10 mouse cellular contexts compared by ENCODE assay signal in genomic region chr7:19768251-19768650, GRCm38 (mm10). TPM values are rescaled to one million over a fixed set of nuclear protein-coding genes. Genes with fewer than 3 reads are reported as not detected.
DNase-seq lines count a peak whose midpoint lies in the region; ATAC-seq and TF ChIP-seq lines count a peak whose summit lies in the region.
"Had no signal": no experiment of that assay in that cellular context is flagged by ENCODE, and none has a peak within 500 bp of the region (broad histone marks: within the 10 kb centered on the region; RNA-seq: fewer than 3 reads in every experiment).

No protein-coding gene starts in this region.

- no peak for TF ChIP-seq POLR2A in kidney, adult 2 months (IDR thresholded peaks at IDR 0.05; ENCODE audit: low read depth, low read length)

- no peak overlapping the region; the same call in 1 of the 2 replicates for H3K9ac ChIP-seq in embryonic facial prominence, embryonic 15.5 days
- H3K9ac ChIP-seq in kidney, embryonic 16.5 days (replicated peaks; ENCODE audit: low read length), result peak overlapping the region; percentile 90
- no peak overlapping the region for H3K9ac ChIP-seq in stomach, embryonic 15.5 days
- H3K9ac ChIP-seq in hindbrain, embryonic 13.5 days, result no peak overlapping the region

- H3K27me3 ChIP-seq in kidney, adult 2 months (replicated peaks; ENCODE audit: control insufficient read depth, insufficient read depth, low read length), result no peaks in the 10 kb centered on the region
- H3K27me3 ChIP-seq in embryonic facial prominence, embryonic 15.5 days, result no peaks in the 10 kb centered on the region
- H3K27me3 ChIP-seq in kidney, embryonic 16.5 days (ENCODE audit: insufficient read depth, low read length), result no peaks in the 10 kb centered on the region
- H3K27me3 ChIP-seq in stomach, embryonic 15.5 days (replicated peaks), result no peaks in the 10 kb centered on the region
- H3K27me3 ChIP-seq in hindbrain, embryonic 13.5 days, result peaks cover 42% of the 10 kb centered on the region

- H3K4me1 ChIP-seq in kidney, adult 2 months (ENCODE audit: control insufficient read depth, insufficient read depth, low read length), result peaks cover 7% of the 10 kb centered on the region; the same call in 1 of the 2 replicates
- peaks cover 29% of the 10 kb centered on the region for H3K4me1 ChIP-seq in embryonic facial prominence, embryonic 15.5 days
- H3K4me1 ChIP-seq in kidney, embryonic 16.5 days (ENCODE audit: insufficient read depth, low read length), result peaks cover 39% of the 10 kb centered on the region
- H3K4me1 ChIP-seq in stomach, embryonic 15.5 days, result peaks cover 30% of the 10 kb centered on the region
- H3K4me1 ChIP-seq in hindbrain, embryonic 13.5 days (replicated peaks), result peaks cover 19% of the 10 kb centered on the region

- no peaks in the 10 kb centered on the region for H3K36me3 ChIP-seq in kidney, adult 2 months (ENCODE audit: control insufficient read depth, insufficient read depth, low read length)
- H3K36me3 ChIP-seq in embryonic facial prominence, embryonic 15.5 days, result peaks cover 21% of the 10 kb centered on the region
- peaks cover 39% of the 10 kb centered on the region for H3K36me3 ChIP-seq in kidney, embryonic 16.5 days (ENCODE audit: insufficient read depth, low read length)
- H3K36me3 ChIP-seq in stomach, embryonic 15.5 days, result peaks cover 15% of the 10 kb centered on the region; the same call in 1 of the 2 replicates
- H3K36me3 ChIP-seq in hindbrain, embryonic 13.5 days, result no peaks in the 10 kb centered on the region

- no peak for TF ChIP-seq CTCF in kidney, adult 2 months (conservative IDR thresholded peaks at IDR 0.05; ENCODE audit: insufficient read depth, insufficient read length, low read depth, low read length)

- H3K4me2 ChIP-seq in embryonic facial prominence, embryonic 15.5 days (replicated peaks), result peak overlapping the region; percentile 65
- H3K4me2 ChIP-seq in kidney, embryonic 16.5 days (replicated peaks; ENCODE audit: low read depth, low read length), result peak overlapping the region; percentile 92
- H3K4me2 ChIP-seq in stomach, embryonic 15.5 days, result peak overlapping the region; percentile 89
- no peak overlapping the region for H3K4me2 ChIP-seq in hindbrain, embryonic 13.5 days

- H3K9me3 ChIP-seq in embryonic facial prominence, embryonic 15.5 days (replicated peaks), result no peaks in the 10 kb centered on the region
- H3K9me3 ChIP-seq in kidney, embryonic 16.5 days (ENCODE audit: low read length), result no peaks in the 10 kb centered on the region
- no peaks in the 10 kb centered on the region for H3K9me3 ChIP-seq in stomach, embryonic 15.5 days
- no peaks in the 10 kb centered on the region for H3K9me3 ChIP-seq in hindbrain, embryonic 13.5 days

- peak overlapping the region; percentile 75 for H3K4me3 ChIP-seq in kidney, adult 2 months (ENCODE audit: insufficient read depth, low read depth, low read length)
- H3K4me3 ChIP-seq in embryonic facial prominence, embryonic 15.5 days (replicated peaks), result peak overlapping the region; percentile 46
- H3K4me3 ChIP-seq in kidney, embryonic 16.5 days (ENCODE audit: low read length), result peak overlapping the region; percentile 76
- peak overlapping the region; percentile 49 for H3K4me3 ChIP-seq in stomach, embryonic 15.5 days (replicated peaks)
- no peak overlapping the region for H3K4me3 ChIP-seq in hindbrain, embryonic 13.5 days

- ATAC-seq in embryonic facial prominence, embryonic 15.5 days (ENCODE audit: insufficient number of reproducible peaks, low FRiP score, low TSS enrichment, low read depth), result no peak
- peak; percentile 10 for ATAC-seq in kidney, embryonic 16.5 days (ENCODE audit: low FRiP score, low TSS enrichment)
- ATAC-seq in stomach, embryonic 15.5 days (ENCODE audit: insufficient read depth, low FRiP score, low read depth), result no peak
- no peak for ATAC-seq in megakaryocyte, adult 5-6 weeks (ENCODE audit: poor library complexity, severe bottlenecking)
- no peak for ATAC-seq in hindbrain, embryonic 13.5 days (ENCODE audit: low FRiP score)

- peak; percentile 55 for DNase-seq in kidney, adult 2 months
- DNase-seq in kidney, adult 9 months, result no peak
- DNase-seq: adrenal gland, postnatal 36 days; cerebellum, adult 2 months; spleen, adult 18-20 months had no signal

- peak overlapping the region; percentile 70 for H3K27ac ChIP-seq in kidney, adult 2 months (ENCODE audit: insufficient read depth, low read depth, low read length)
- no peak overlapping the region for H3K27ac ChIP-seq in embryonic facial prominence, embryonic 15.5 days (replicated peaks)
- peak overlapping the region; percentile 96 for H3K27ac ChIP-seq in kidney, embryonic 16.5 days (ENCODE audit: low read length)
- no peak overlapping the region for H3K27ac ChIP-seq in stomach, embryonic 15.5 days
- H3K27ac ChIP-seq in hindbrain, embryonic 13.5 days, result no peak overlapping the region

- WGBS in kidney, adult 2 months, result 47% methylated on average over 14 of the region's 14 CpGs
- 54% methylated on average over 14 of the region's 14 CpGs for WGBS in embryonic facial prominence, embryonic 15.5 days
- WGBS in kidney, embryonic 16.5 days, result 31% methylated on average over 14 of the region's 14 CpGs
- 59% methylated on average over 14 of the region's 14 CpGs for WGBS in stomach, embryonic 15.5 days
- 68% methylated on average over 14 of the region's 14 CpGs for WGBS in hindbrain, embryonic 13.5 days

RNA-seq across cellular contexts. Expression of gene Bcam, which starts 2.6 kb away (rescaled TPM):
- polyA plus RNA-seq in kidney, adult 2 months (2012; rRNA removed), result 237 and 272 TPM in 2 replicates
- 158 and 163 TPM in 2 replicates for polyA plus RNA-seq in embryonic facial prominence, embryonic 15.5 days (2015; fragmentation: Nextera tagmentation; extraction: Ambion mirVana)
- polyA plus RNA-seq in kidney, embryonic 16.5 days (2015; fragmentation: Nextera tagmentation; extraction: Ambion mirVana), result 280 and 309 TPM in 2 replicates
- 129 and 151 TPM in 2 replicates for polyA plus RNA-seq in stomach, embryonic 15.5 days (2015; fragmentation: Nextera tagmentation; extraction: Ambion mirVana)
- total RNA-seq in megakaryocyte, adult 5-6 weeks (2015), result not detected in 2 replicates
- 0.29 TPM in 1 of 2 replicates, not detected in the other for total RNA-seq in megakaryocyte, adult 5-6 weeks (2017)
- polyA plus RNA-seq in hindbrain, embryonic 13.5 days (2015; fragmentation: Nextera tagmentation; extraction: Ambion mirVana), result 8.1 and 10.7 TPM in 2 replicates

RNA-seq across cellular contexts. Expression of gene Nectin2, which starts 18.0 kb away (rescaled TPM):
- polyA plus RNA-seq in kidney, adult 2 months (2012; rRNA removed), result 44.5 and 47.7 TPM in 2 replicates
- polyA plus RNA-seq in embryonic facial prominence, embryonic 15.5 days (2015; fragmentation: Nextera tagmentation; extraction: Ambion mirVana), result 79.6 and 86.6 TPM in 2 replicates
- polyA plus RNA-seq in kidney, embryonic 16.5 days (2015; fragmentation: Nextera tagmentation; extraction: Ambion mirVana), result 150 and 157 TPM in 2 replicates
- 129 and 136 TPM in 2 replicates for polyA plus RNA-seq in stomach, embryonic 15.5 days (2015; fragmentation: Nextera tagmentation; extraction: Ambion mirVana)
- 0.51 and 0.78 TPM in 2 replicates for total RNA-seq in megakaryocyte, adult 5-6 weeks (2015)
- total RNA-seq in megakaryocyte, adult 5-6 weeks (2017), result 0.37 and 0.66 TPM in 2 replicates
- polyA plus RNA-seq in hindbrain, embryonic 13.5 days (2015; fragmentation: Nextera tagmentation; extraction: Ambion mirVana), result 49.1 and 49.8 TPM in 2 replicates

RNA-seq across cellular contexts. Expression of gene Cblc, which starts 28.4 kb away (rescaled TPM):
- polyA plus RNA-seq in kidney, adult 2 months (2012; rRNA removed), result 24.4 and 32.6 TPM in 2 replicates
- polyA plus RNA-seq in embryonic facial prominence, embryonic 15.5 days (2015; fragmentation: Nextera tagmentation; extraction: Ambion mirVana), result 13.2 and 17.2 TPM in 2 replicates
- 9.4 and 12.2 TPM in 2 replicates for polyA plus RNA-seq in kidney, embryonic 16.5 days (2015; fragmentation: Nextera tagmentation; extraction: Ambion mirVana)
- polyA plus RNA-seq in stomach, embryonic 15.5 days (2015; fragmentation: Nextera tagmentation; extraction: Ambion mirVana), result 24.3 and 24.6 TPM in 2 replicates
- not detected in 2 replicates for total RNA-seq in megakaryocyte, adult 5-6 weeks (2015)
- not detected in 2 replicates for total RNA-seq in megakaryocyte, adult 5-6 weeks (2017)
- polyA plus RNA-seq in hindbrain, embryonic 13.5 days (2015; fragmentation: Nextera tagmentation; extraction: Ambion mirVana), result not detected in 2 replicates
- total RNA-seq: adrenal gland, postnatal 36 days had no signal
- polyA plus RNA-seq: cerebellum, adult 2 months had no signal

RNA-seq across cellular contexts. Expression of gene Tomm40, which starts 53.0 kb away (rescaled TPM):
- 83.9 and 86.3 TPM in 2 replicates for polyA plus RNA-seq in kidney, adult 2 months (2012; rRNA removed)
- 146 and 148 TPM in 2 replicates for polyA plus RNA-seq in embryonic facial prominence, embryonic 15.5 days (2015; fragmentation: Nextera tagmentation; extraction: Ambion mirVana)
- polyA plus RNA-seq in kidney, embryonic 16.5 days (2015; fragmentation: Nextera tagmentation; extraction: Ambion mirVana), result 136 and 153 TPM in 2 replicates
- 161 and 181 TPM in 2 replicates for polyA plus RNA-seq in stomach, embryonic 15.5 days (2015; fragmentation: Nextera tagmentation; extraction: Ambion mirVana)
- total RNA-seq in megakaryocyte, adult 5-6 weeks (2015), result 17.0 and 19.6 TPM in 2 replicates
- 8.6 and 12.6 TPM in 2 replicates for total RNA-seq in megakaryocyte, adult 5-6 weeks (2017)
- polyA plus RNA-seq in hindbrain, embryonic 13.5 days (2015; fragmentation: Nextera tagmentation; extraction: Ambion mirVana), result 119 and 124 TPM in 2 replicates

RNA-seq across cellular contexts. Expression of gene Bcl3, which starts 54.3 kb away (rescaled TPM):
- polyA plus RNA-seq in kidney, adult 2 months (2012; rRNA removed), result 10.3 and 14.4 TPM in 2 replicates
- polyA plus RNA-seq in embryonic facial prominence, embryonic 15.5 days (2015; fragmentation: Nextera tagmentation; extraction: Ambion mirVana), result 4.7 and 6.9 TPM in 2 replicates
- 3.3 and 3.9 TPM in 2 replicates for polyA plus RNA-seq in kidney, embryonic 16.5 days (2015; fragmentation: Nextera tagmentation; extraction: Ambion mirVana)
- 8.9 and 10.4 TPM in 2 replicates for polyA plus RNA-seq in stomach, embryonic 15.5 days (2015; fragmentation: Nextera tagmentation; extraction: Ambion mirVana)
- 29.2 and 39.1 TPM in 2 replicates for total RNA-seq in megakaryocyte, adult 5-6 weeks (2015)
- 9.7 and 17.1 TPM in 2 replicates for total RNA-seq in megakaryocyte, adult 5-6 weeks (2017)
- polyA plus RNA-seq in hindbrain, embryonic 13.5 days (2015; fragmentation: Nextera tagmentation; extraction: Ambion mirVana), result 0.60 and 1.5 TPM in 2 replicates

Comparison
In these comparisons a context has a peak if more than half of its experiments do, and no peak if none do; other contexts are left out.
1. H3K27ac ChIP-seq: peak in kidney, adult 2 months (single experiment) and kidney, embryonic 16.5 days (single experiment); none in embryonic facial prominence, embryonic 15.5 days (single experiment), stomach, embryonic 15.5 days (single experiment) and hindbrain, embryonic 13.5 days (single experiment).
2. RNA of gene Bcam, which starts 2.6 kb away (polyA plus RNA-seq): 280 to 309 TPM in kidney, embryonic 16.5 days, 237 to 272 TPM in kidney, adult 2 months, 158 to 163 TPM in embryonic facial prominence, embryonic 15.5 days and 129 to 151 TPM in stomach, embryonic 15.5 days; 8.1 to 10.7 TPM in hindbrain, embryonic 13.5 days; every median in the first group is over 10 times any median in the second.